Mouse (Mus musculus): ENCODE measurements around the gene Slit1. TPM values are rescaled to one million over a fixed set of nuclear protein-coding genes. Genes with fewer than 3 reads are reported as not detected.

Slit1 gene
- total RNA-seq, 2 experiments from 2014 or later: 0.07 to 0.12 TPM

DNA sequence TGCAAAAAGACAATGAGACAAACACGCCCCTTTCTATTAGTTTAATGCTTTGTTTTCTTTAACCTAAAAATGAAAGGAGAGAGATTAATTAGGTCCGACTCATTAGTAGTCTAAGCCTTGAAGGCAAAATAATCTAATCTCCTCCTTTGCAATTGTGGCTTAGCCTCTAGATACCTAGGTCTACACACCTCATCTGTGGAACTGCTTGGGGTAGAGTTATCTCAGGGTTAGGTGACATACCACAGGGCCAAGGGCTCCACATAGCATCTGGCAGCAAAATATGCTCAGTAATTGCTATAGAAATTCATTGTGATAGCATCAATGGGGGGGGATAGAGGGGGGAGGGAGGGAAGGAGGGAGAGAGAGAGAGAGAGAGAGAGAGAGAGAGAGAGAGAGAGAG, 18.0 kb downstream of the Slit1 start:
- no peak for DNase-seq
- intact Hi-C loops (cut with DNase I): no loop called here

DNA sequence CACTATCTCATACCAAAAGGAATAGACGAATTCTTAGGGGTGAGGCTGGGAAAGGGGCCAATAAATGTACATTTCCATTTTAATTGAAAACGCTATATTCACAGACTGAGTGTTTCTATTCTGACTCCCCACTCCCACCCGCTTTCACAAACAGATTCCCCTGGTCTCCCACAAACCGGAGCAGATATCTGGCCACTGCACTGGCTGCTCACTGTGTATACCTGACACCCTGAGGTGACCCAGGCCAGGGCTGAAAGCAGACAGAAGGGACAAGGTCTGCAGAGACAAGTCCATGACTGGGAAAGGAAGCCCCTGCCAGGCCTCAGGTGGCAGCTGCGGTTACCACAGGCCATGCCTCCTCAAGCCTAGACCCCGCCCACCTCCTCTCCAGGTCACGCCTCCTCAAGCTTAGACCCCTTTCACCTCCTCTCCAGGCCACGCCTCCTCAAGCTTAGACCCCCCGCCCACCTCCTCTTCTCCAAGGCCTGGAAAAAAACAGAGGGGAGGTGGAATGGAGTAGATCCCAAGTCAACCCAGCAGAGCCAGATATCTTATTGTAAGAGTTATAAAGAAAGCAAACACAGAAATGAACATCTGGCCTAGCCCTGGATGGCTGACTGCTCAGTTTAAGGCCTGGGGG, 18.5 kb downstream of the Slit1 start:
- DNase-seq: no peak
- intact Hi-C loops (cut with DNase I): no loop called here

DNA sequence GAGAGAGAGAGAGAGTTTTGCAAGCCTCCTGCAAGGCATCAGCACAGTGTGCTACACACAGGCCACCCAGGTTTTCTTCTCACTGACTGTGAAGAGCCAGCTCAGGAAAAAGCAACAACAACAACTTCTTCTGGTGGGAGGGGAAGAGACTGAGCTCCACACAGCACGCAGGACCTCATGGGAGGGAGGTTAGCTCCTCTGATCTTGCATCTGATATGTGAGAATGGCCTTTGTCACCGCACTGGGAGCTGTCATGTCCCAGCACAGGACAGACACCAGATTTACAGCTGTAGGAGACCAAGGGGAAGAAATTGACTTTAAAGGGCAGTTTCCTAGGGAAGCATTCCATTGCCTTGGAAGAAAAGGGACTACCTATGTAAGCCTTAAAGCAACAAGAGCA, 20.1 kb downstream of the Slit1 start:
- intact Hi-C loops (cut with DNase I): no loop called here
- DNase-seq: no peak

DNA sequence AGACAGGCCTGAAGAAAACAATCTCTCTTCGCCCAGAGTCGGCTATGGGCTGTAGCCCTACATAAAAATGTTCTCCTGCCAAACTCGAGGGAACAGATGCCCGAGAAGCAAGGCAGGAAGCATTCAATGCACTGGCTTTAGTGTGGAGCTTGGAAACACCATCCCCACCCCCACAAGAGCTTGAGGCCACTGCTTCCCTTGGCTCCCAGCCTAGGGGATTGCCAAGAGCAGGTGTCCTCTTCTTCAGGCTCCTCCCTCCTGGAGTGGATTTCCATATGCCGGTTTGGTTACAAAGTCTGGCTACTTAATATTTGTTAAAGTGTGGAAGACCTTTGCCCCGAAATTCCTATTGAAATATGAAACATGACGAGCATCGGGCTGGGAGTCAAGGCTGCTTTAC, 24.0 kb downstream of the Slit1 start:
- intact Hi-C loops (cut with DNase I): no loop called here
- DNase-seq: no peak

DNA sequence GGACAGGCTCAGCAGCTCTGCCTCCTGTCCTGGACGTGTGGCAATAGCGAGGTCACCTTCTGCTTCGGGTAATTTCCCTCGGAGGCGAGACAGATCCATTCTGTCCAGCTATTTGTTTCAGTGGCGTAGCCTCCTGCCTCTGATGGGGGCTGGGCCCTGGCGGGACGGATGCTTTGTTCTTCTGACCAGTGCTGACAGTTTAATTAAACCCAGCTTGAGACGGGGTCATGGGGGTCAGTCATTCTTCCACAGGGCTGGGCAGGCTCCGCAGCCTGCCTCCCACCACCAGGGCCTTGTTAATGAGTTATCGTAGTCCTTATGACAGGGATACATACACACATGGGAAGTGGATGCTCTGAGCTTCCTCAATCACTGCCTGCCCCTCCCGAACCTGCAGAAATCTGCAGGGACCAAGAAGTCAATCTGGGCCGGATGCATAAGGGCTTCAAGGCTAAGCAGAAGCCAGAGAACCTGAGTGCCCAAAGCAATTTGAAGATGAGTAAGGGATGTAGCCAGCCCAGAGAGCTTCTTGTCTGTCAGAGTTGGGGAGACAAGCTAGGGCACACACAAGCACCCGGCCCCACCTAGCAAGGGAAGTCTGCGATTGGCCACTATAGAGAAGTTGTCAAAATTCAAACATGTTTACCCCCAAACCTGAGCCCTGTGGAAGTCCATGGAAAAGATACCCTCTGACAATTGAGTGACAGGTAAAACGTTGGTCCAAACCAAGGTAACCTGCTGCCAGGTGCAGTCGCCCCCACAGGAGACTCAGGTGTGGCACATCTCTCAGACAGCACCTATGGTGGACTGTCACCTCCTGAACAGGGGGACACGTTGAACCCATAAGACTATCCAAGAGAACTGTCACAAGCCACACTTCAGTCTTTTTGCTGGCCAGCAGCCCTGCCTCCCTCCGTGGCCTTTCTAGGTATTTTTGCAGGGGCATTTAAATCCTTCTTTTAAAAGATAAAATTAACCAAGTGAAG, 26.9 kb downstream of the Slit1 start:
- peak in 1 of 2 experiments; percentile 5 for DNase-seq
- intact Hi-C loops (cut with DNase I): no loop called here

DNA sequence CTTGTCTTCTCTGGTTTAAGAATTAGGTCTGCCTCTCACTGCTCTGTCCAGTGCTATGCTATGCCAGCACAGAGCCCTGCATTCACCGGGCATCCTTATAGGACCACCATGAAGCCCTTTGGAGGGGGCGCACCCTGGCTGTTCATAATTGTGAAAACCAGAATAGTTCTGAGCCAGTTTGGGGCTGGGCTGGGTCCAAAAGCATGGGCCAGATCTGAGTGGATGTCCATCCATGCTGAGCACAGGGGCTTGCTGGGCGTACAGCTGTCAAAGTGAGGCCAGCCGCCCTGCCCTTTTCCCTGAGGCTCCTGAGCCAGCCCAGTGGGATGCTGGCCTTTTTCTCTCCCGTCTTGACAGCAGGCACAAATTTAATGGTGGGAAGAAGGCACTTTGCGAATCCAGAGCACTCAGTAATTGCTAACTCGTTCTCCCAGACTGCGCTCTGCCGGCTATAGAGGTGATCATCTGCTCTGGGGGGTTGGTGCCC, 29.0 kb downstream of the Slit1 start:
- no peak for DNase-seq
- intact Hi-C loops (cut with DNase I): no loop called here

DNA sequence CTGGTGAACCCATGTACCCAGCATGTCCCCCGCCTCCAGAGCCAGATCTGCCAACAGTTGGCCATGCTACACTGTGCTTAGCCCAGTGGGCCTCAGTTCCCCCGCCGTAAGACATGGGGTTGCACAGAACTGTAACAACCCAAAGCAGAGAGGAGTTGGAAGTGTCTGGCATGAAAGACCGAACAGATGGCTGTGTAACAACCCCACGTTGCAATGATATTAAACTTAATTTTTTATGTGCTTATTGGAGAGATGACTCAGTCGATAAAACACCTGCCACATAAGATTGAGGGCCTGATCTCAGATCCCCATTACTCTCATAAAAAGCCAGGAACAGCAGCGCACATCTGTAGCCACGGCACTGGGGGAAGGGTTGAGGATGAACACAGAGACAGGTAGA, 30.6 kb downstream of the Slit1 start:
- no peak for DNase-seq
- intact Hi-C loops (cut with DNase I): no loop called here

DNA sequence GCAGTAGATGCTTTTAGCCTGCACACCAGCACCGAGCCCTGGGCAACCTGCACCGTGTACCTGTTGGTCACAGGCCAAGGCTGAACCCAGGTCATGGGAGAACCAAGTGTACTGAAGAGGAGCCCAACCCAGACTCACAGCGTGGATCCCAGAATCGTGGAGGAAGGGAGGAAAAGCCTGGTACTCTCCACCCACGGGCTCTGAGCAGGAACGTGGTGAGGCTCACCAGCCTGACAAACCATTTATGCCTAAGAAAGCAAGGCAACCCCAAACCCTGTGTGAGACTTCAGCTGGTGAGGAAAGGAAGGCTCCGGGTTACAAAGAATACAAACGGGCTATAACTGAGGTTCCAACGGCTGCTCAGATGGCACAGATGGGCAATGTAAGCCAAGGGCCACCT, 31.8 kb downstream of the Slit1 start:
- DNase-seq: no peak

DNA sequence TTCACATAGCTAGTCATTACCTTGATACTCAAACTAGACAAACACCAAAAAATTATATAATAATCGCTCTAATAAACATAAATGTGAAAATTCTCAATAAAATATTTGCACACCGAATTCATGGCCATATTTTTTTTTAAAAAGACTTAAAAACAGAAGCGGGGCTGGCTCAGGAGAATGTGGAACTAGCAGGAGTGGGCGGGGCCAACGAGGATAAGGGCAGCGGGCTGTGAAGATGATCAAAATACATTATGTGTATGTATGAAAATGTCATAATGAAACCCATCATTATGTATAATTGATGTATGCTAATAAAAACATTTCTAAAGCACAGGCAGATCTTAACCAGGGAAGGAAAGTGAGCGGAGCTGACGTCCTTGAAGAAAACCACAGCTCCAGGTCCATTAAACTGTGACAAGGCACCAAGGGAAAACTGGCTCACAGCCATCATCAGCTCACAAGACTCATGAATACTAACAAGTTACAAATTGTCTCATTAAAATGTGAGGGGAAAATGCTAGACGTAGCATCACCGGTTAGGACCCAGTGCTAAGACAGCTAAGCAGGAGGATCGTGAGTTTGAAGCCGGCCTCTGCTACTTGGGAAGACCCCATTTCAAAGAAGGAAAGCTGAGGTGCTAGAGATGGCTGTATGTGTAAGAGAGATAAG, 33.8 kb downstream of the Slit1 start:
- DNase-seq: no peak
- intact Hi-C loops (cut with DNase I): no loop called here

More for the DNA sequence above, 31.8 kb downstream of the Slit1 start:
- intact Hi-C loops (cut with DNase I): no loop called here

DNA sequence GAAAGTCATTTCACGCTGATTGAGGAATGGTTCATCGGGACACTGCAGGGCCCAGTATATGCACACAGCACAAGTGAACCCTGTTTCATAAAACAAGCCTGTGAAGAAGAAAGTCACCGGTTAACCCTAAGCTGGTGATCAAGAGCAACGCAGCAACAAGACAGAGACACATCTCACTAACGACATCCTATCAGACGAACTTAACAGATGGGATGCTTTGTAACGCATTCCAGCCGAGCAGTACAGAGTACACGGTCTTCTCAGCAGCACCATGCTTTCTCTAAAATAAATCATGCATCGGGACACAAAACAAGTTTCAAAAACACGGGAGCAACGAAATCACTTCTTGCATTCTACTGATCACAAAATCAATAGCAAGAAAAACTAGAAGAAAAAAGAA, 35.6 kb downstream of the Slit1 start:
- DNase-seq: no peak
- intact Hi-C loops (cut with DNase I): no loop called here

DNA sequence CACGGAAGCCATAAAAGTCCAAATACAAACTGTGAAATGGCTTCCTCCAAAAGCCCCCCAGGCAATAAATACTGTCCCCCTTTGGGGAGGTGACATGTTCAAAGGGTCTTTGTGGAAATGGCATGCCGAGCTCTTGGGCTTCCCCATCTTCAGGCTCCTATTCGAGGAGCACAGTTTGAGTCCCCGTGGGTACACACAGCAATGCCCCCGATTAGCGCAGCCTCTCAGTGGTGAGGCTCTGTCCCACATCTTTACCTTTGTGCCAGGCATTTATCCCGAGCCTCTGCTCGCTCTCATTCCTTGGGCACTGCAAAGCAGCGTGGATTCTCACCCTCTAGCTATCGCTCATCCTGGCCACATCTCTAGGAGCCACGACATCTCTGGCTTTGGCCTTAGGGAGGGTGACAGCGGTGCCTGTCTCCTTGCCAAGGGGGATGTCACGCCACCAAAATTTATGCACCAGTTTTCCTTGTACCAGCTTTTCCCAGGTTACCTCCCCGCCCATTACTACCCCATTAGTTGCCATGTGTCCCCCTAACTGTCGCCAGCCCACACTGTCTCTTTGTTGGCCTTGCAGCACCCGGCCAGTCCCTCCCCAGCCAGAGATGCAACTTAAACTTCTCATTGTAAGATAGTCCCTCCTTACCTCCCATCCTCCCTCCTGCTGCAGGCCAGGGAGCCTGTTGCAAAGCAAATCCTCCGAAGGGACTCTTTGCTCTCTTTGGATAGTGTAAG, 37.2 kb downstream of the Slit1 start:
- intact Hi-C loops (cut with DNase I): no loop called here

DNA sequence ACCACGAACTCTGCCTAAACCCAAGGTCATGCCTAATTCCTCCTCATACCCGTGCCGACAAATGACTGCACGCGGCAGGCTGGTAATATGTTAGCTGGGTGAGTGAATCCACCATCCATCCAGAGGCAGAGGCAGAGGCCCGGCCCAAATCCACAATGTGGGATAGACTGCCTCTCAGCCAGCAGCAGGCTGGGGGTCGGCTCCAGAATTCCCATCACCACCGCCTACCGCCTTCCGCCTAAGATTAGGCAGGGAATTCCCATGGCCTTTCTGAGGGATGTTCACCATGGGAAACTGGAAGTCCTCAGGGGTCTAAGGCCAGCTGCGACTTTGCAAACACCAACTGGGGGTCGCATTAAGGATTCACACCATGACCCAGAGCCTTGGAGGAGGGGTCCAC, 38.0 kb downstream of the Slit1 start:
- intact Hi-C loops (cut with DNase I): no loop called here
- DNase-seq: no peak

More for the DNA sequence above, 37.2 kb downstream of the Slit1 start:
- no peak for DNase-seq

DNA sequence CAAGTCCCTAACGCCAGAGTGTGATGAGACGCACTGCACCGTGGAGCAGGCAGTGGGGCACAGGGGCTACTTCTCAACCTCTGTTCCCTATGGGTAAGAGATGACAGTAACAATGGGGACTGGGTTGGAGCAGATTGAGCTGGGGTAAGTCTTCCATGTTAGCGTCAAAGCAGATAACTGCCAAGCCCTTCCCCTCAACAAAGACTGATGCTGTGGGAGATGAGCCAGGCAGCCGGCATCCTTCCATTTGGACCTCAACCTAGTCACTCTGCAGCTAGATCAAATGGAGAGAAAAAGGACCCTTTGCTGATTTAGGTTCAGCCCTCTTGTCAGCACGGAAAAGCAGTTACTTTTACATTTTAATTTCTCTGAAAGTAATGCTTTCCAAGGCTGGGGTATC, 40.8 kb downstream of the Slit1 start:
- no peak for DNase-seq
- intact Hi-C loops (cut with DNase I): no loop called here

DNA sequence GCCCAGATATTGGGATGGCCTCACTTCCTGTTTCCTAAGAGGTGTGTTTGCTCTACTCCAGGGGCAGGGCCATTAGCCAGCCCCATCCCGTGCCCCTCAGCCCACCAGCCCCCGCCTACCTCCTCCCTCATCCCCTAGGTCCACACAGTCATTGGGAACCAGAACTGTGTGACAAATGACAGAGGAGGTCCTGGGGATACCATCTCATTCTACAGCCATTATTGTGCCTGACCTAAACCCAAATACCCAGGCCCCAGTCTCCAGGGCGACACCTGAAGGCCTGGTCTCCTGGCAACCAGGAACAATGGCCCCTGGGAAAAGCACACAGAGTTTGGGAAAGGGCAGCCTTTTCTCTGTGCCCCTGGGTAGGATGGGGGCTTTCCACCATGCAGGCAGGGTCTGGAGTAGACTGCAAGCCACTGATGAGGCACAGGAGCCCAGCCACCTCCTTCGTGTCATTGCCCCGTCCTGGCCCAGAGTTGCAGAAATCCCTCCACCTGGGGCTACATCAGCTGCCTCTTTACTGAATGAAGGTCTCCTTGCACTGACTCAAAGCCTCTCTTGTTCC, 44.5 kb downstream of the Slit1 start:
- intact Hi-C loops (cut with DNase I): no loop called here
- DNase-seq: no peak

DNA sequence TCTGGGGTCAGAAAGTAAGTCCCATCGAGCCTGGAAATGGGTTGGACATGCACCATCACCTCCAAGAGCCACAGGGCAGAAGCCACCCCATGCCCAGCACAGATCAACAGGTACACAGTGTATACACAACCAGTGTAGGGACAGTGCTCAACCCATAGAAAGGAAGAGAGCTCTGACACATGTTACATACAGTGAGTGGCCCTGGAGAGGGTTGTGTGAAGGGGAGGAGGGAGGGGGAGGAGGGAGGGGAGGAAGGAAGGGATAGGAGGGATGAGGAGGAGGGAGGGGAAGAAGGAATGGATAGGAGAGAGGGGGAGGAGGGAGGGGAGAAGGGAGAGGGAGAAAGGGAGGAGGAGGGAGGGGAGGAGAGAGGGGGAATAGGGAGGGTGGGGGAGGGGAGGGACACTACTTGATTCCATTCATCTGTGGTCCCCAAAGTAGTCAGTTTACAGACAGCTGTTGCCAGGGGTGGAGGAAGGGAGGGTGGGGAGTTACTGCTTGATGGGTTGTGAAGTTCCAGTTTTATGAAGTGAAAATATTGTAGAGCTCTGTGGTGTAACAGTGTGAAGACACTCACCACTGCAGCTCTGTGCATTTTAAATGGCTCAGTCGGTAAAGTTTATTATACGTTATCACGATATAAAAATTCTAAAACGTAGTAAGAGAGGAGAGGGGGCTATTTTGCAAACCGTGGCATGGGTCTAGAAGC, 45.5 kb downstream of the Slit1 start:
- intact Hi-C loops (cut with DNase I): no loop called here
- DNase-seq: no peak

DNA sequence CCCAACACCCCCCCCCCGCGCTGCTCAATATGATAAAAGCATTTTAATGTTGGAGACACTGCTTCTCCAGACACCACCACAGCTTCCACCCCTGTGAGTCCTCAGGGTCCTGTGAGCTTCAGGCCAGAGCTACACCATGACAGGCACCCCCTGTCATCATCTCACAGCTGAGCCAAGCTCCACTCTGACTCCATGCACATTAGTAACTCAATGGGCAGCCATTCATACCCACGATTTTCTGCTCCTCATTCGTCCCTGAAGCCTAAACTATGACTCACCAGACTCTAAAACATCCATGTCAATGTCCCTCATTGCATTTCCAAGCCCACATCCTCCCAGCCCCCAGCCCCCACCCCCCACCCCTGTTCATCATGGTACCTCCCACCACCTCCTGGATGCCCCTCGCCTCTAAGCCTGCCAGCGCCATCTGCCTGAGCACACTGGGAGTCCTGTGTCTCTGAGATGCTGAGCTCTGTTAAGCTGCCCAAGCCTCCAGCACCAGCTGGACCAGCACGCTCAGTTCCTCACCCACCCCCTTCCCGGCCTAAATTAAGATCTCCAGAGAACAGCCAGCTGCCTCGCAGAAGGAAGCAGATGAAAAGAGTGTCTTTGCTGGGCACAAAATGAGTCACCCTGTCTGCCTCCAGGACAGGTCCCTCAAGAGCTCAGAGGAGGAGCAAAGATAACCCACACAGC, 46.2 kb downstream of the Slit1 start:
- intact Hi-C loops (cut with DNase I): no loop called here
- DNase-seq: peak in 1 of 2 experiments; percentile 7

DNA sequence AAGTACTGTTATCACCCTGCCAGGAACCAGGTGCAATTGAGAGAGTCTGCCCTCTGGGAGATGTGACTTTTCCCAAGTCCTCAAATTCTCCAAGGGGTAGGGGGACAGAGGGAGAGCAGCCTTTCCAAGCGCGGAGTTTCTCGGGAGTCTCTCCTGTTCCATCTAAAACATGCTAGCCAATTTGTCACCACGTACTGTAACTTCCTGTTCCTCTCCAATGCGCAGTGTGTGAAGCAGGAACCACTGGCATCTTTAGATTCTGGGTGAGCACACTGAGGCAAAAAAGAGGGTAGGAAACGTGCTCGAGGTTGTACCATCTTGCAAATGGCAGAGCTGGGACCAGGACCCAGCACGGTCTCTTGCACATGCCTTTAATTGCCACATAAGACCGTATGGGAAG, 47.0 kb downstream of the Slit1 start:
- DNase-seq: no peak
- intact Hi-C loops (cut with DNase I): no loop called here

DNA sequence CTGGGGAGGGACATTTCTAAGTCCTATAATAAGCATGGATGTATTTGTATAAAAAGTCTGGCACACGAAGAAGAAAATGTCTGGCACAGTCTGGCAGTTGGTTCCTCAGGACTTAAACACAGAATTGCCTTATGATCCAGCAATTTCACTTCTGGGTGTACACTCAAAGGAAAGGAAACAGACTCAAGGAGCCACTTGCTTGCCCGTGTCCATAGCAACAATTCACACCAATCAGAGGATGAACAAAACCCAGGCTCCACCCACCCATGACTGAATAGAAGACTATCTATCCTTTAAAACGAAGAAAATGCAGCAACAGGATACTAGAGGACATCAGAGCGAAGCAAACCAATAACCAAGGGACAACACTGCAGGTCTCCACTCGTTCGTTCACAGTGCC, 48.4 kb downstream of the Slit1 start:
- intact Hi-C loops (cut with DNase I): no loop called here
- DNase-seq: no peak

DNA sequence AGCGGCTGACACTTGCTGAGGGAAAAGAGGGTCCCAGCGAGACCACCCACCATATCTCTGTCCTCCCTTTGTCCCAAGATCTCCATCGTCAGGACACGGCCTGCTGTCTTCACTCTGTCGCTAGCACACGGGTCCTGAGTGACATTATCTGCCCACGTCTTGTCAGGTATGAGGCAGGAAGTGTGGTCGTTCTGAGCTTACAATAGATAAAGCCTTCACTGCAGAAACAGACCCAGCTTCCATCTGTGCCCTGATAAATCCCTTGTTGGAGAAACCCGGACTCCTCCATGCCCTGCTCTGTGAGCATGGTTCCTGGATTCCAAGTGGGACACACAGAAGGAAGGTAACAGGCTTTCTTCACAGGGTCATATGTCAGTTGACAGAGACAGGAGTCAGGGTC, 48.9 kb downstream of the Slit1 start:
- intact Hi-C loops (cut with DNase I): no loop called here
- no peak for DNase-seq
